Mouse (Mus musculus) myocyte (in vitro differentiated cells): ENCODE results near the gene Zbtb5. TPM values are rescaled to one million over a fixed set of nuclear protein-coding genes. Genes with fewer than 3 reads are reported as not detected.

ENCODE experiments used
- H3K27me3 ChIP-seq: one replicate; pipeline ENCODE4 v1.6.1; 2011; ENCODE audit not compliant: control insufficient read depth, insufficient read depth, insufficient read length
- H3K36me3 ChIP-seq: one replicate; pipeline ENCODE4 v1.6.1; 2011; ENCODE audit not compliant: control insufficient read depth, insufficient read depth
- H3K4me2 ChIP-seq: one replicate; pipeline ENCODE4 v1.6.1; 2011; ENCODE audit warnings: low read depth, control low read depth
- H3K4me3 ChIP-seq: one replicate; pipeline ENCODE4 v1.5.1; 2011; ENCODE audit warnings: mild to moderate bottlenecking, control low read depth, moderate library complexity
- H3K79me2 ChIP-seq: one replicate; pipeline ENCODE4 v1.6.1; 2011; ENCODE audit not compliant: control insufficient read depth, insufficient read depth
- H3ac ChIP-seq: one replicate; pipeline ENCODE4 v1.6.1; 2011; ENCODE audit not compliant: control insufficient read depth, insufficient read length
- CEBPB ChIP-seq: IDR thresholded peaks from 2 replicates; pipeline ENCODE4 v1.6.1; 2011; ENCODE audit warnings: mild to moderate bottlenecking, moderate library complexity; ENCODE audit not compliant: poor library complexity, insufficient read depth, severe bottlenecking
- E2F4 ChIP-seq: IDR thresholded peaks from one replicate; pipeline ENCODE4 v1.6.1; 2011; ENCODE audit warnings: mild to moderate bottlenecking, control low read depth, moderate library complexity; ENCODE audit not compliant: insufficient read depth
- MAX ChIP-seq: IDR thresholded peaks from one replicate; pipeline ENCODE4 v1.6.1; 2011; ENCODE audit warnings: low read depth, mild to moderate bottlenecking, control low read depth
- MYOD1 ChIP-seq, 3 experiments: IDR thresholded peaks; one replicate each; pipeline ENCODE4 v1.6.1; 2011; ENCODE audit warnings: control low read depth in 2 of 3, low read depth in 2 of 3, mild to moderate bottlenecking in 2 of 3, moderate library complexity in 1 of 3; ENCODE audit not compliant: insufficient read length in 2 of 3, control insufficient read depth in 1 of 3
- MYOG ChIP-seq, 3 experiments: IDR thresholded peaks; one replicate each; pipeline ENCODE4 v1.6.1; 2011; ENCODE audit warnings: control low read depth in 2 of 3, low read depth in 2 of 3, mild to moderate bottlenecking in 2 of 3; ENCODE audit not compliant: insufficient read length in 2 of 3, control insufficient read depth in 1 of 3, insufficient read depth in 1 of 3
- POLR2A ChIP-seq: IDR thresholded peaks from one replicate; pipeline ENCODE4 v1.6.1; 2011; ENCODE audit warnings: low read depth, mild to moderate bottlenecking, control low read depth, moderate library complexity; ENCODE audit not compliant: insufficient read length
- POLR2AphosphoS2 ChIP-seq: IDR thresholded peaks from one replicate; pipeline ENCODE4 v1.6.1; 2011; ENCODE audit warnings: low read depth, control low read depth; ENCODE audit not compliant: insufficient read length
- REST ChIP-seq: IDR thresholded peaks from one replicate; pipeline ENCODE4 v1.6.1; 2011; ENCODE audit warnings: mild to moderate bottlenecking, control low read depth, moderate library complexity; ENCODE audit not compliant: insufficient read depth, insufficient read length
- SRF ChIP-seq: IDR thresholded peaks from one replicate; pipeline ENCODE4 v1.6.1; 2011; ENCODE audit warnings: low read depth; ENCODE audit not compliant: control insufficient read depth, insufficient read length
- TCF12 ChIP-seq: IDR thresholded peaks from one replicate; pipeline ENCODE4 v1.6.1; 2011; ENCODE audit warnings: mild to moderate bottlenecking, control low read depth; ENCODE audit not compliant: poor library complexity, insufficient read depth, severe bottlenecking
- TCF3 ChIP-seq: IDR thresholded peaks from one replicate; pipeline ENCODE4 v1.6.1; 2011; ENCODE audit warnings: low read depth, control low read depth; ENCODE audit not compliant: insufficient read length
- USF1 ChIP-seq: IDR thresholded peaks from one replicate; pipeline ENCODE4 v1.6.1; 2011; ENCODE audit warnings: low read depth, mild to moderate bottlenecking, control low read depth, moderate library complexity
- polyA plus RNA-seq: library from polyadenylated mRNA; unstranded; fragments of >200 nt; fragmentation: generic; extraction: Trizol; gene quantifications from one replicate; pipeline ENCODE4 v1.2.1, GENCODE M21; 2012; ENCODE audit warnings: missing spikeins

The Zbtb5 gene
- polyA plus RNA-seq, 1 experiment: 5.1 TPM

GRCm38 (mm10) chr4:44979794-44980338 lies 32.3 kb downstream of the Zbtb5 start:
- no peaks in the 10 kb centered on the region for H3K27me3 ChIP-seq
- no peaks in the 10 kb centered on the region for H3K36me3 ChIP-seq
- no peaks in the 10 kb centered on the region for H3K79me2 ChIP-seq
- H3ac ChIP-seq: no peak overlapping the region
- no peak overlapping the region for H3K4me2 ChIP-seq
- no peak overlapping the region for H3K4me3 ChIP-seq
- no peak for TF ChIP-seq TCF12
- no peak for TF ChIP-seq MYOD1 (IDR thresholded peaks at IDR 0.05; ENCODE audit: control insufficient read depth in 1 of 3, insufficient read length in 2 of 3, low read depth in 2 of 3)

GRCm38 (mm10) chr4:44978175-44978574 lies 34.0 kb downstream of the Zbtb5 start:
- Histone ChIP-seq H3K27me3 (no peaks in the 10 kb centered on the region), H3K4me2 (no peak overlapping the region), H3ac (no peak overlapping the region), H3K4me3 (no peak overlapping the region), H3K36me3 (no peaks in the 10 kb centered on the region), H3K79me2 (no peaks in the 10 kb centered on the region)
- TF ChIP-seq MAX (no peak), USF1 (no peak), SRF (no peak)

GRCm38 (mm10) chr4:44976921-44977710 lies 35.1 kb downstream of the Zbtb5 start:
- Histone ChIP-seq H3K79me2 (no peaks in the 10 kb centered on the region), H3K36me3 (no peaks in the 10 kb centered on the region), H3K4me3 (no peak overlapping the region), H3K27me3 (no peaks in the 10 kb centered on the region), H3ac (no peak overlapping the region), H3K4me2 (no peak overlapping the region)
- no peak for TF ChIP-seq POLR2AphosphoS2
- TF ChIP-seq POLR2A: no peak
- TF ChIP-seq MYOD1 (IDR thresholded peaks at IDR 0.05; ENCODE audit: control insufficient read depth in 1 of 3, insufficient read length in 2 of 3, low read depth in 2 of 3): no peak
- no peak for TF ChIP-seq TCF12

- no peak for TF ChIP-seq MYOG (IDR thresholded peaks at IDR 0.05; ENCODE audit: control insufficient read depth in 1 of 3, insufficient read depth in 1 of 3, insufficient read length in 2 of 3, low read depth in 2 of 3)
- TF ChIP-seq USF1: no peak
- no peak for TF ChIP-seq REST
- TF ChIP-seq TCF3: no peak
- no peak for TF ChIP-seq POLR2A
- no peak for TF ChIP-seq E2F4
- TF ChIP-seq MAX: no peak
- TF ChIP-seq MYOD1 (IDR thresholded peaks at IDR 0.05; ENCODE audit: control insufficient read depth in 1 of 3, insufficient read length in 2 of 3, low read depth in 2 of 3): no peak
- TF ChIP-seq POLR2AphosphoS2: no peak
- TF ChIP-seq SRF: no peak
- TF ChIP-seq TCF12: no peak
- TF ChIP-seq CEBPB: no peak
Measured at GRCm38 (mm10) chr4:44976026-44976615, 36.1 kb downstream of the Zbtb5 start.

GRCm38 (mm10) chr4:44974331-44974730 lies 37.9 kb downstream of the Zbtb5 start:
- Histone ChIP-seq H3K27me3 (no peaks in the 10 kb centered on the region), H3ac (no peak overlapping the region), H3K4me2 (no peak overlapping the region), H3K79me2 (no peaks in the 10 kb centered on the region), H3K36me3 (no peaks in the 10 kb centered on the region), H3K4me3 (no peak overlapping the region)
- TF ChIP-seq USF1: no peak
- TF ChIP-seq MYOG (IDR thresholded peaks at IDR 0.05; ENCODE audit: control insufficient read depth in 1 of 3, insufficient read depth in 1 of 3, insufficient read length in 2 of 3, low read depth in 2 of 3): no peak
- no peak for TF ChIP-seq E2F4
- TF ChIP-seq POLR2AphosphoS2: no peak
- no peak for TF ChIP-seq TCF12
- no peak for TF ChIP-seq TCF3
- TF ChIP-seq REST: no peak
- no peak for TF ChIP-seq MYOD1 (IDR thresholded peaks at IDR 0.05; ENCODE audit: control insufficient read depth in 1 of 3, insufficient read length in 2 of 3, low read depth in 2 of 3)
- no peak for TF ChIP-seq CEBPB
- no peak for TF ChIP-seq POLR2A
- TF ChIP-seq SRF: no peak
- TF ChIP-seq MAX: no peak

More at GRCm38 (mm10) chr4:44976026-44976615, 36.1 kb downstream of the Zbtb5 start:
- Histone ChIP-seq H3ac (no peak overlapping the region), H3K36me3 (no peaks in the 10 kb centered on the region), H3K4me3 (no peak overlapping the region), H3K4me2 (no peak overlapping the region), H3K79me2 (no peaks in the 10 kb centered on the region), H3K27me3 (no peaks in the 10 kb centered on the region)
